Mouse (Mus musculus): ENCODE data around the gene Golph3l.
"Not testable (repeated sequence)": the region's sequence is repeated elsewhere in the genome, so short reads cannot be mapped to it uniquely, and the experiment has no call there.

Gene Golph3l

DNA sequence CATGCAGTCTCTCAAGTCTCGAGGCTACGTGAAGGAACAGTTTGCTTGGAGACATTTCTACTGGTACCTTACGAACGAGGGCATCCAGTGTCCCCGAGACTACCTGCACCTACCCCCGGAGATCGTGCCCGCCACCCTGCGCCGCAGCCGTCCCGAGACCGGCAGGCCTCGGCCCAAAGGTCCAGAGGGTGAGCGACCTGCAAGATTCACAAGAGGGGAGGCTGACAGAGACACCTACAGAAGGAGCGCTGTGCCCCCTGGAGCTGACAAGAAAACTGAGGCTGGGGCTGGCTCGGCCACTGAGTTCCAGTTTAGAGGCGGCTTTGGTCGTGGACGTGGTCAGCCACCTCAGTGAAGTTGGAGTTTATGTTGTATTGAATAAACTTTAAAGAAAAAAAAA, 33.7 kb downstream of the Golph3l start:
- in situ Hi-C loops (cut with MboI; ENCODE audit: low pct_unique_long_range_greater_than_20kb in 1 of 2, low sequenced_read_pairs in 2 of 2, unreplicated experiment in 1 of 2) = not testable (repeated sequence)

GRCm38 (mm10) chr3:95623551-95623950, 34.8 kb downstream of the Golph3l start:
- in situ Hi-C loops (cut with MboI; ENCODE audit: low pct_unique_long_range_greater_than_20kb in 1 of 2, low sequenced_read_pairs in 2 of 2, unreplicated experiment in 1 of 2) = no loop called here

DNA sequence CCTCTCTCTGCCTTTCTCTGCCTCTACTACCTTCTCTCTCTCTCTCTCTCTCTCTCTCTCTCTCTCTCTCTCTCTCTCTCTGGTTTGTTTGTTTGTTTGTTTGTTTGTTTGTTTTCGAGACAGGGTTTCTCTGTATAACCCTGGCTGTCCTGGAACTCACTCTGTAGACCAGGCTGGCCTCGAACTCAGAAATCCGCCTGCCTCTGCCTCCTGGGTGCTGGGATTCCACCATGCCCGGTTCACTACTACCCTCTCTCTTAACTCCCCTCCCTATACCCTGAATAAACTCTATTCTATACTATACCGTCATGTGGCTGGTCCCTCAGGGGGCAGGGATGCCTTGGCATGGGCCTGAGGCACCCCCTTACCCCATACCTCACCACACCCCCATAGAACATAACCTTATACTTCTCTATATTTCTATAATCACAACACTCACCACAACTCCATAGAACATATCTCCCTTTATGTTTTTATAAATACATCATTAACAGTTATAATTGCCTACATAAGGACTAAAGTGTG, 35.3 kb downstream of the Golph3l start:
- in situ Hi-C loops (cut with MboI; ENCODE audit: low pct_unique_long_range_greater_than_20kb in 1 of 2, low sequenced_read_pairs in 2 of 2, unreplicated experiment in 1 of 2) = not testable (repeated sequence)

- in situ Hi-C loops (cut with MboI; ENCODE audit: low pct_unique_long_range_greater_than_20kb in 1 of 2, low sequenced_read_pairs in 2 of 2, unreplicated experiment in 1 of 2) = no loop called here
These were observed 36.1 kb downstream of the Golph3l start, which contains the start of gene Ensa for GRCm38 (mm10) chr3:95624628-95625503. Ensa (plus strand) TSS chr3:95624993.

DNA sequence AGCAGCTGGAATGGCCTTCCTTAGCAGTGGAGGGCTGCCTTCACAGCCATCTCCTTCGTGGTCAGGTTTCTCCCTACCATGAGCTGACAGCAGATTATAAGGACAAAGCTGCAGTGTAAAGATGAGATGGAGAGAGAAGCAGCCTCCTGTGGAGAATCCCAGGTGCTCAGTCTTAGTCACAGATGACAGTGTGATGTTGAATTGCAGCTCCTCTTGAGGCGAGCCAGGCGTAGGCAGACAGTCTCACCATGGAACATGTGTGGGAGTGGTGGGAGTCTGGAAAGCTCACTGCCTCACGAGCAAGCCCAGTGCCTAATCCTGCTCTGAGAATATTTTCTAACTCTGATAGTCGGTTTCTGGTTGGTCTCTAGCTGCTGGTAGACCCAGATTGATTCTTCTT, 39.0 kb downstream of the Golph3l start:
- in situ Hi-C loops (cut with MboI; ENCODE audit: low pct_unique_long_range_greater_than_20kb in 1 of 2, low sequenced_read_pairs in 2 of 2, unreplicated experiment in 1 of 2) = no loop called here

- in situ Hi-C loops (cut with MboI; ENCODE audit: low pct_unique_long_range_greater_than_20kb in 1 of 2, low sequenced_read_pairs in 2 of 2, unreplicated experiment in 1 of 2) = no loop called here
These were observed 41.0 kb downstream of the Golph3l start for GRCm38 (mm10) chr3:95629755-95630154.

DNA sequence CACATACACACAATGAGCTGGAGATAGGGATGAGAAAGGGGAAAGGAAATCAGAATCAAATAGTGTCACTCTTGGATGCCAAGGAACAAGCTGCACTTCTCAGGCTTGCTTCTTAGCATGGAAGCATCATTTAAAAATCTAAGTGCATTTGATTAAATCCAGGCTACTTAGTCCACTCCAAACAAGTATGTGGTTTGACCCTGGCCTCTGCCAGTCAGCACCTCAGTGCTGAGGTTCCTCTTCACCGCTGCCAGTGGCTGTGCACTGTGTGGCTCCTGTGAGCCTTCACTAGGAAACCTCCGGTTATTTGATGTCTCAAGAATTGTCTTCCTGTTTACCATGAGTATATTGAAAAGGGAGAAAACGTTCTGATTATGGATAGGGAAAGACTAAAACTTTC, 42.1 kb downstream of the Golph3l start:
- in situ Hi-C loops (cut with MboI; ENCODE audit: low pct_unique_long_range_greater_than_20kb in 1 of 2, low sequenced_read_pairs in 2 of 2, unreplicated experiment in 1 of 2) = no loop called here

DNA sequence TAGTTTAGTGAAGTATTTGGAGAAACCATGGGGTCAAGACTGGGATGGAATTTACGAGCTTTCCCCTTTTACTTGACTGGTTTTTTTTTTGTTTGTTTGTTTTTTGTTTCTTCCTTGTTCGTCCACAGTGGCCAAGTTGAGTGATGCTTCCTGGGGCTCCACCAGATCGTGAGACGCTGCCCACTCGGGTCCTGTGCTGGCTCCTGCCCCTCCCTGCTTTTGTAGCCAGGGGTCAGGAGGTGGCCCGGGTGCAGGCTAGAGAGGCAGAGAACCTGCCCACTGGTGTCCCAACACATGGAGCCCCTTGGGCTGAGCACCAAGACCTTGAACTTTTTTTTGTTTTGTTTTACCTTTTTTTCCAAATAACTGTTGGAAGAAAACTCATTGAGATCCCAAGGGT, 42.6 kb downstream of the Golph3l start:
- in situ Hi-C loops (cut with MboI; ENCODE audit: low pct_unique_long_range_greater_than_20kb in 1 of 2, low sequenced_read_pairs in 2 of 2, unreplicated experiment in 1 of 2) = no loop called here

- in situ Hi-C loops (cut with MboI; ENCODE audit: low pct_unique_long_range_greater_than_20kb in 1 of 2, low sequenced_read_pairs in 2 of 2, unreplicated experiment in 1 of 2) = no loop called here
These were observed 44.2 kb downstream of the Golph3l start for GRCm38 (mm10) chr3:95632648-95633588.

DNA sequence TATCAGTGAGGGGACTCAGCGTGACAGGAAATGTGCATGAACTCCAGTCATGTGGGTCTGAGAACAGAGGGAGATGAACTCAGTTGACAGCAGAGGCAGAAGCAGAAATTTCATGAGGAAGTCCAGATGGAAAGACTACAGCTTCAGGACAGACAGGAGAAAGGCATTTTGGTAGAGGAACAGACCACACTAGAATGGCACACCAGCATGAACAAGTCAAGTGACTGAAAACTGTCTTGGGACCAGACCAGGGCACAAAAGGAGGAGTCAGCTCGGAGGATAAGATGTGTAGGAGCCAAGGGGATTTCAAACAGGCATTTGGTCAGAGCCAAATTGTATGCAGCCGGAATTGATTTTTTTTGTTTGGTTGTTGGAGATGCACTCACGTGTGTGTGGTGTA, 46.9 kb downstream of the Golph3l start:
- in situ Hi-C loops (cut with MboI; ENCODE audit: low pct_unique_long_range_greater_than_20kb in 1 of 2, low sequenced_read_pairs in 2 of 2, unreplicated experiment in 1 of 2) = no loop called here

DNA sequence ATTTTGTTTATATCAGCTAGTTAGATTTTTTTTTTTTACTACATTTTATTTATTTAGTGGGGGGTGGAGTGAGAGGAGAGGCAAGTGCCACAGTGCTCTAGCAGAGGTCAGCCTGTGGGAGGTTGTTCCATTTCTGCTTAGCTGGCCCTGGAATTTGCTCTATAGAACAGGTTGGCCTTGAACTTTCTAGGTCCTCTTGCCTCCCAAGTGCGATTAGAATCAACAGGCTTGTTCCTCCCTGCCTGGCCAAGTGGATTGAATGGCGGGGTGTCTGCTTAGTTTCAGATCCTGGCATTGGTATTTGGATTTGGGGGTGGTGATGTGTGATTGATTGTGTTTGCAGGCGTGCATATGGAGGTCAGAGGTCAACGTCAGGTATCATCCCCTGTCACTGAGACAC, 47.3 kb downstream of the Golph3l start:
- in situ Hi-C loops (cut with MboI; ENCODE audit: low pct_unique_long_range_greater_than_20kb in 1 of 2, low sequenced_read_pairs in 2 of 2, unreplicated experiment in 1 of 2) = no loop called here

DNA sequence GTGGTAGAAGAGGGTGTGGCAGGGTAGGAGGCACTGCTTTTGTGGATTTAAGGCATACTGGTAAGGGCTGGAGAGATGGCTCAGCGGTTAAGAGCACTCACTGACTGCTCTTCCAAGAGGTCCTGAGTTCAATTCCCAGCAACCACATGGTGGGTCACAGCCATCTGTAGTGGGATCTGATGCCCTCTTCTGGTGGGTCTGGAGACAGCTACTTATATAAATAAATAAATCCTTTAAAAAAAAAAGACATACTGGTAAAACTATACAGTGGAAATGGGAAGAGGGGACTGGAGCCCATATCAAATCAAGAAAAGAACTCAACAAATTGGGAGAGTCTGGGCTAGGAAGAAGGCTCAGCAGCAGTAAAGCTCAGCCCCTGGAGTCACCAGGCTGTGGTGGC, 51.0 kb downstream of the Golph3l start:
- in situ Hi-C loops (cut with MboI; ENCODE audit: low pct_unique_long_range_greater_than_20kb in 1 of 2, low sequenced_read_pairs in 2 of 2, unreplicated experiment in 1 of 2) = no loop called here

DNA sequence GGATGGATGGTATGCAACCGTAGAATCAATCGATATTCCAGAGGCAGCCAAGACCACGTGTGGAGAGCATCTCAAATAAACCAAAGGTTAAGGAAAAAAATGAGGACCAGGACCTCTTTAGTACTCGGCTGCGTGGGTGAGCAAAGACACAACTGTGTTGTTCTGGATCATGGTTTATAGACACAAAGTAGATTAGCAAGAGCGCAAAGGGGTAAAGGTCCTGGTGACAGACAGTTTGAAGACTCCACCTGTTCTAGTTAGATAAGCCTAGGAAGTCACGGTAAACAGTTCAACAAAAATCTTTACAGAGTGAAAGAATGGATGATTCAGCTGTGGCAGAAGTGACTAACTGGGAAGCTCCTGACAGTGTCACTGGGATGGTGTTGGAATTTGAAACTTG, 54.4 kb downstream of the Golph3l start:
- in situ Hi-C loops (cut with MboI; ENCODE audit: low pct_unique_long_range_greater_than_20kb in 1 of 2, low sequenced_read_pairs in 2 of 2, unreplicated experiment in 1 of 2) = no loop called here

- in situ Hi-C loops (cut with MboI; ENCODE audit: low pct_unique_long_range_greater_than_20kb in 1 of 2, low sequenced_read_pairs in 2 of 2, unreplicated experiment in 1 of 2) = no loop called here
These were observed 56.8 kb downstream of the Golph3l start for GRCm38 (mm10) chr3:95645313-95646235.

GRCm38 (mm10) chr3:95648016-95648415, 59.3 kb downstream of the Golph3l start:
- in situ Hi-C loops (cut with MboI; ENCODE audit: low pct_unique_long_range_greater_than_20kb in 1 of 2, low sequenced_read_pairs in 2 of 2, unreplicated experiment in 1 of 2) = no loop called here

GRCm38 (mm10) chr3:95650276-95651032, 61.7 kb downstream of the Golph3l start:
- in situ Hi-C loops (cut with MboI; ENCODE audit: low pct_unique_long_range_greater_than_20kb in 1 of 2, low sequenced_read_pairs in 2 of 2, unreplicated experiment in 1 of 2) = no loop called here

DNA sequence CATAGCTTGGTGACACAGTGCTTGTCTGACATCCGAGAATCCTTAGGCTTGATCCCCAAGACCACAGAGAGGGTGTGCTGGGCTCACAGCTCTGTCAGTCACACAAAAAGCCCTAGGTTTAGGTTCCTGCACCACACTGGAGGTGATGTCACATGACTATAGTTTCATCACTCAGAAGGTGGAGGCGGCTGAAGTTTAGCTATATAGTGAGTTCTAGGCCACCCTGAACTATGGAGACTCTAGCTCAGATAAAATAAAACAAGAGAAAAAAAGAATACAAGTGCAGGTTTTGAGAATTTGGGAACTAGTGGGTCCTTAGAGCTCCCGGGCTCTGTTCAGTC, 62.3 kb downstream of the Golph3l start:
- in situ Hi-C loops (cut with MboI; ENCODE audit: low pct_unique_long_range_greater_than_20kb in 1 of 2, low sequenced_read_pairs in 2 of 2, unreplicated experiment in 1 of 2) = no loop called here

Data from mouse embryonic stem cell (cell line).